Mouse (Mus musculus) megakaryocyte progenitor cell, adult 5-6 weeks (primary cell): ENCODE measurements around the gene Cxcr6. TPM values are rescaled to one million over a fixed set of nuclear protein-coding genes. Genes with fewer than 3 reads are reported as not detected.

Experiments
- ATAC-seq: replicated peaks from 2 replicates; pipeline ENCODE4 v1.8.0; 2016; ENCODE audit warnings: mild to moderate bottlenecking, moderate TSS enrichment, inconsistent platforms; ENCODE audit not compliant: poor library complexity
- total RNA-seq, 2 experiments: library from RNA; stranded (forward) in 1 of 2; stranded (reverse) in 1 of 2; fragments of 157-497, 149-512 nt in 1 of 2; fragments of 200-1000 nt in 1 of 2; gene quantifications; 2 replicates each; pipeline versions ENCODE4 v1.2.3 to v1.2.4; 2015 to 2017

The Cxcr6 gene
- total RNA-seq (2015): not detected in 2 replicates
- total RNA-seq (2017): 0.21 TPM in 1 of 2 replicates, not detected in the other

DNA sequence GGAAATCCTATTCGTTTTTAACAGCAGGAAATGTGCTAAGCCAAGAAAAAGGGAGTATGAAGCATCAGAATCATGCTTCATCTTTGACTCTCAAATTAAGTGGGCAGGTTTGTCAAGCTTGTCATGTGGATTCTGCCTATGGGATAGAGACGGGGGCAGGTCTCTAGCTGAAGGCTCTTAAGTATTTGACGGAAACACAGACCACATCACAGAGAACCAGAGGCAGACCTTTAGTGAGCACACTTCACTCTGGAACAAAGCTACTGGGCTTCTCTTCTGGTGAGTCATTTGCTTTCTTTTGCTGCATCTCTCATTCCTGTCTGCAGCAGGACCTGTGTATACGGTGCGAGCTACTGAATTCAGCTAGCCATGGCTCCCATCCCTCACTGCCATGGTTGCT lies at the start of gene Cxcr6:
TSS of gene Cxcr6 (plus strand) at position 209 of the 400 bp plus-strand sequence.
- ATAC-seq: no peak

DNA sequence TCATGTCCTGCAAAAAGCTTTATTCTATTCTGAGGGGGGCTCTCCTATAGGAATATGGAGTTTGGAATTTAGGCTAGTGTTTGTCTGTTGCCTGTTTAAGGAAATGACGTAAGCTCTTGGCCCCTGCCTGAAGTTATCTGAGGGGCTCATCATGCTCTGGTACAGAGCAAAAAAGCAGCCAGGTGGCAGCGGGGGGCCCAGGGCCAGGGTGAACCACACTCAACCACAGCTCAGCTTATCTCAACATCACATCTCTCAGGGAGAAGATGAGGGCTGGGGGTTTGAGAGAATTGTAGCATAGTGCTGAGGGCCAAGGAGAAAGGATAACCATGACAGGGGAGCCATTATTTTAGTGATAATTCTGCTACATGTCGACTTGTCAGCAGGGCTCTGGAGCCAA lies 49.5 kb upstream of the Cxcr6 start:
- peak; percentile 42 for ATAC-seq

DNA sequence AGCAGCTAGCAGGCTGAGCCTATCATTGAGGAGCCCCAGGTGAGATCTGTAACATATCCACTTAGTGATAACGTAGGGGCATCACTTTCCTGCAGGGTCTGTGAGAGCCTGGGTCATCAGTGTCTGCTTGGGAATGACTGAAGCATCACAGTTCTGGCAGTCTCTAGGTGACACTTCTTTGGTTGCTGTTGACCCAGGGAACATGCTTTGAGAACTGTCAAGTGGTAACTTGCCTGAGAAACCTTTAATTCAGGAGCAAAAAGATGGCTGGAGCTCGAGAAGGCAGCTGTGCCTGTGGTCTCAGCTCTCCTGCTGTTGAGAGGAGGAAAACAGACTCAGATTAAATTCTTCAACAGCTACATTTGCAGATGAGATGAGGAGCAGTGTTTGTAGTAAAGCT lies 48.9 kb upstream of the Cxcr6 start:
- no peak for ATAC-seq

DNA sequence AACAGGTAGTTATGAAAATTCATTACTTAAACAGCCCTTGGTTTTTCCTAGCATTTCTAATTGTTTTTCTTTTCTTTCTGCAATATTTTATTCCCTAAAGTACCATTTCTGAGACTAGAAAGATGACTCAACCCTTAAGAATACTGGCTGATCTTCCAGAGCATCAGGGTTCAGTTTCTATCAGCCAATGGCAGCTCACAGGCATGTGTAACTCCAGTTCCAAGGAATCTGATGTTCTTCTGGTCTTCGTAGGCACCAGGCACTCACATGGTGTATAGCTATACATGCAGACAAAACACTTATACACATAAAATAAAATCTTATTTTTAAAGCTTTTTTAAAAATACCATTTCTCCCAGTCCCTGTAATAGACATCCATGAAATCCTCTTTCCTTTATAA lies 48.1 kb upstream of the Cxcr6 start:
- no peak for ATAC-seq

DNA sequence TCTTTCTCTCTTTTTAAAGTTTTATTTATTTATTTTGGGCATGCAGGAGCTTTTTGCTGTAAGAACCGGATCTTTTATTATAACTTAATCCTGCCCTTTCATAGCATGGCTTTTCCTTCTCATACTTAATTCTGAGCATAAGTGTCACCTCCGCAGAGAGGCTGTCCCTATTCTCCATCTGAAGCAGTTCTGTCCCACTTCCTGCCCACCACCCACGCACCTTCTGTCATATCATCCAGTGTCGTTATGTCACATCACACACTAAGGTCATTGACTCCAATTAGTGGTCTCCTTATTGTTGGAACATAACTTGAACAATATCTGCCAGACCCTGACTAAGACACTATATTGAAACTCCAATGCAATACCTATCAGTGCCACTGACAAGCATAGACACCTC lies 47.6 kb upstream of the Cxcr6 start:
- no peak for ATAC-seq

DNA sequence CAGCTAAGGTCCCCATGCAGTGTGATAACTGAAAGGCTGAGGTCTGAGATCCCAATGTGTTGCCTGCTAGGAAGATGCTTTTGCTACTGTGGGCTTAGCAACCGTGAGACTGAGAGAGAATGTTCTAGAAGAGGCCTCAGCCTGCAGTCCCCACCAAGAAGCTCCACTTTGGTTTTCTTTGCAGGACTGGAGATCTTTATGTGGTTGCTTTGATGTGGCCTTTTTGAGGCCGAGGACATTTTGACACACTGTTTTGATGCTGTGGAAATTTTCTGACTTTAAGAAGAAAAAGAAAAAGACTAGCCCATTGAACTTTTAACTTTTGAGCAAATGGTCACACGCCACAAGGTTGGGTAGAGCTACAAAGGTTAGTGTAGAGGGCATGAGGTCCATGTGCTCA lies 45.5 kb upstream of the Cxcr6 start:
- ATAC-seq: no peak

DNA sequence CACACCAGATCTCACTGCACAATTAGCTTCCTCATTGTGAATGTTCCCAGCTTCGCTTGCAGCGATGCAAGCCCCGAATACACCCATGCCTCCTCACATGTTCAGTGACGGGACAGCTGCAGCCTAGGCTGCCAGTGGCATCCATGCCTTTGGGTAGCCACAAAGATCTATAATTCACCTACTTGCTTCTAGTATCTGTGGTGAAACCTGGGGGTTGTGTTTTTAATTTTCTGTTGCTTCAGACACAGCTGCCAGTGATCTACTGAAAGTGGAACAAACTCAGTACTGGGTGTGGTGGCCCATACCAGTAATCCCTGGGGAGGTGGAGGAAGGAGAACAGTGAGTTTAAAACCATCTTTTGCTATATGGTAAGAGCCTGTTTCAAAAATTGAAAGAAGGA lies 43.4 kb upstream of the Cxcr6 start:
- ATAC-seq: no peak

DNA sequence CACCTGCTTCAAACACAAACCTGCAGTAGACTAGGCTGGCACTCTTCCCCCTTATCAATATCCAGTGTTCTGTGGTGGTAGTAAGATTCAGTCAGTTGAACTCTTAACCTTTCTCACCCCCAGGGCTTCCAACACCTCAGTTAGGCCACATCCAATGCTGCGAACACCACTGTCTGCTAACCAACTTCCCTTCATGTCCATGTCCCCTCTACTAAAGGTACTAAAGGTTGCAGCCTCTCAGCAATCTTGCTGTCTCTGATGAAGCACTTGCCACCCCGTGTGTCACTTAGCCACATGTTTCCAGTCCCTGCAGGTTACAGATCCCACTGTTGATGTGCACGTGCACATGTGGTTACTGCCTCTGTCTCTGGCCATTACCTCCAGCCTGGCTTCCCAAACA lies 42.5 kb upstream of the Cxcr6 start:
- no peak for ATAC-seq

DNA sequence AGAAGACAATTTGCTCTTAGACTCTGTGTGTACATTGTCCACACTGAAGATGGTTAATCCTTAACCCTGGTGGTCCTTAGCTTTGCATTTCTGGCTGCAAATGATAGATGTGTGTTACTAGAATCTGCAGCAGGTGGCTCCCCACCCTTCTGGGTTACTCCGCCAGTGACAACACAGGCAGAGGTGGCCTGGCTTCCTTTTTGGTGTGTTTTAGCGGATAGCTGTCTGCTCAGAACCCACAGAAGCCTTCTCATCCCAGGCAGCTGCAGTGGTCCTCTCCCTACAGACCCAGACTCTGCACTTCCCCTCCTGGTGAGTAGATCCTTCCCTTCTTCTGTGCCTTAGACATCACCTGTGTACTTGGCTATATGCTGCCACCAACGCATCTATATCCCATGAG lies 39.3 kb upstream of the Cxcr6 start:
- ATAC-seq: no peak

DNA sequence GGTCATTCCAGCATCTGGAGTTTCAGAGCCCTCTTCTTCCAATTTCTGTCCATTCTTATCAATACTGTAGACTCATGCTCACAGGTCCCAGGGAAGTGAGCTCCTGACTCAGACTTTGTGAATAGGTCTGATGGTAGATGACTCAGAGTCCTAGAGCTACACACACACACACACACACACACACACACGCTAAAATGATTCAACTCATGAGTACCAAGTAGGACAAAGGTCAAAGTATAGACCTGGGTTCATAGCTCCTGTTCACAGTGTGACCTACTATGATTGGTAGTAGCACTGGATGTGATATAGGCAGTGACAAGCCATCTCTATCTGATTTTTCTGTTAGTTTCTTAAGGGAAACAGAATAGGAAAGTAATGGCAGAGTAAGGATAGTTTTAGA lies 37.8 kb upstream of the Cxcr6 start:
- ATAC-seq: no peak

DNA sequence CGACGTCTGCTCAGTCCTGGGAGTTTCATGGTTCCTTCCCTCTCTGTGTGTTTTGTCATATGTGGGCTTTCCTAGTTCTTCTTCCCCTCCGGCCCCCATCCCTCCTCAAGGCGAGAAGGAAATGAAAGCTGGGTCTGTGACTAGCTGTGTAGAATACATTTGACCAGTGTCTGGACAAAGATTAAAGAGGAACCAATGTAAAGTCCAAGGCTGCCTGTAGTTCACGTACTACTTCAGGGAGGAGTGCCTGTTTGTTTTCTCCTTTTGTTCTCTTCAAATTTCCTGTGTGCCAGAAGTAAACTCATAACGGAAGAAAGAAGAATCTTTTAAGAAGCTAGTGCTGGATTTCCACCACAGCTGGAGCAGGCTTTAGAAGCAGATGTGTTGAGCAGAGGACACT lies 36.7 kb upstream of the Cxcr6 start:
- peak; percentile 90 for ATAC-seq

DNA sequence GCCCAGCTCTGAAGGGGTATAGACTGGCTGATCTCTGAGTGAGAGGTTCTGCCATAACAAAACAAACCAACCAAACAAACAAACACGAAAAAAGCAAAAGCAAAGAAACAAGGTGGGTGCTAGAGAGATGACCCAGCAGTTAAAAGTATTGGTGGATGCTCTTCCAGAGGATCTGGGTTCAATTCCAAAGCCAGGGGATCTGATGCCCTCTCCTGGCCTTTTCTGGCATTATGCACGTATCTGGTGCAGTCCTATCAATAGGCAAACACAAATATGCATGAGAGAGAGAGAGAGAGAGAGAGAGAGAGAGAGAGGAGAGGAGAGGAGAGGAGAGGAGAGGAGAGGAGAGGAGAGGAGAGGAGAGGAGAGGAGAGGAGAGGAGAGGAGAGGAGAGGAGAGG lies 33.0 kb upstream of the Cxcr6 start:
- ATAC-seq: peak; percentile 51; the same call in 1 of the 2 replicates

DNA sequence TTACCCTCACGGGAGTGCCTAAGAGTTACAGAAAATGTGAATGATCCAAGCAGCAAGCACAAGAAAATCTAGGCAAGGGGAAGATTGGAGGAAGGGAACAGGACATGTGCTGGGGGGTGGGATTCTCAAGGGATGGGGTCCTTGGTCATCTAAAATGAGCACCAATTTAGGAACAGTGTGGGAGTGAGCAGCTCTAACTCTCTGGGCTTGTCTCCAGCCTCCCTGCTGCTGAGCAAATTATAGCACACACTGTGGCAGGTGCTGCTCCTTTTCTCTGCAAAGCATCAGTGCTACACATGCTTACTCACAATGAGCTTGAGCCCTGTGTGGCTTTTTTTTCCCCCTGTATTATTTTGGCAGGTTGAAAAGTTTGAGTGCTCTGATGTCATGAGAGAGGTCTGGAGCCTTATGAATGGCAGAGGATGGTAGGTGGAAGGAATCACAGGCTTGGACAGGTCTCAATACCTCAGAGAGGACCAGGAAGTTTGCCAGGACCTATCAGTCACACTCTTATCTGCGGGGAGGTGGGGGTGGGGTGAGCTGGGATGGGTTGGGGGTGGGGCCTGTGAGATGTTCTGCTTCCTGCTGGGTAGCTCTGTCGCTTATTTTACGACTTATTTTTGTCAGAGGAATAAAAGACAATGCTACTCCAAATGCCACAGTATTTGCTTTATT lies 17.3 kb upstream of the Cxcr6 start:
- ATAC-seq: no peak

DNA sequence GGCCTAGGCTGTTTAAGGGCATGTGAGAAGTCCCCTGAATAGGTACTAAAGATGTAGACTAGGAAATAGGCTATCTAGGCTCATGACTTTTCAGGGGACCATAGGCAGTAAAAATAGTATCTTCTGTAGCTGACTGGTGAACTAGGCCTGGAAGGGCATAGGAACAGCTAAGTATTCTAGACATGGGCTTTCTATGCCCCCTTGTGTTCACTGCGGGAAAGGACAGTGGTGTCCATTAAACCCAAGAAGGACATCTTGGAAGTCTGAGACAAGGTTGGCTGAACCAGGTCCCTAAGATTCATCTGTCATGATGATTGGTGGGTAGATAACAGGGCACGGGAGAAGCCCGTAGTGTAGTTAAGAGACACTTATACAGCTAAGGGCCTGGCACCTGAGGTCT lies 10.1 kb upstream of the Cxcr6 start:
- peak; percentile 87 for ATAC-seq

DNA sequence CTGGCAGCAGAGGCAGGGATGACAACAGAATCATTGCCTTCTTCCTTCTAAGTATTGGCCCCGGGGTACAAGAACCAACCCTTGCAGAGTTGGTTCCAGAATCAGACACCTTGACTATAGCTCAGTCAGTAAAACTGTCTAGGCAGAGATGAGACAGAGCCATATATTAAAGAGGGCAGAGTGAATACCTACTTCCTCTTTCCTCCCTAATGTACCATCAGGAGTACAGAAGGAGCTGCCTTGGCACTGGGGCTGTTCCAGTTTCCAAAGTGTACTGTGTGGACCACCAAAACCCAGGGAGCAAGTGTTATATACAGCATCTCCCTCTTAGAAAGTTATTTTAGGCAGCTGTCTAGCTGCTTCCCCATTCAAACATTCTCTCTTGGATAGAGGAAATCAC lies 4.7 kb upstream of the Cxcr6 start:
- ATAC-seq: no peak

DNA sequence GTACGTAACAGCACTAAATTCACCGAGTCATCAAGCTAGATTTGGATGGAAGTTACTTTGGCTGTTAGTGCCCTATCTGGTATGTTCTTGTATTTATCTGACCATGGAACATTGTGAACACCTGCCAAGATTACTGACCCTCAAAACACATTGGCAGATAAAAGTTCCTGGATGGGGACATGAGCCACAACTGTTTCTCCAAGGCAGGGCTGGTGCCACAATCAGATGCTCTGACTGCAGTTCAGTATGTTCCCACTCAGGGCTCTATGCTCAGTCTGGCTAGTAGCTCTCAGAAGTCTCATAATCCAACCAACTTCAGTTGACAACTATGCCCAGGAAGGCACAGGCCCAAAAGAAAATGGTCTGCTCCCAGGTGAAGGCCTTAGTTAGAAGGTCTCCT lies 3.9 kb upstream of the Cxcr6 start:
- 0 out of 2 replicates have a peak, but pooled peaks have one; percentile 14 for ATAC-seq

DNA sequence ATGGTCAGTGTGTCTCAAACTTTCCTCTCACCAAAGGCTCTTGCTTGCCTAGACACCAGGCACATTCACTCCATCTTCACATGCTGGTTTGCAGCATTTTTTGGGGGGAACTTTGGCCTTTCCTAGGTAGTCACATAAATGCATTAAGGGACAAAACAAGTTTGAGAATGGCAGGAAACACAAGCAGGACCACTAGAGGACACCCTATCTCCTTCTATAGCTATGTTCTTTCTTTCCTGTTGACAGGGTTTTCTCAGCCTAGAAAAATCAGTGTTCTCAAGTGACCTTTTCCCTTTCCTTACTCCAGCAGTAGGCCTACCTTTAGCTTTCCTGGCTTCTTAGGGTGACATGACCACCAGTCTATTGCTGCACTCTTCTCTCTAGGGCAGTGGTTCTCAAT lies 3.4 kb upstream of the Cxcr6 start:
- ATAC-seq: peak; percentile 34; the same call in 1 of the 2 replicates

DNA sequence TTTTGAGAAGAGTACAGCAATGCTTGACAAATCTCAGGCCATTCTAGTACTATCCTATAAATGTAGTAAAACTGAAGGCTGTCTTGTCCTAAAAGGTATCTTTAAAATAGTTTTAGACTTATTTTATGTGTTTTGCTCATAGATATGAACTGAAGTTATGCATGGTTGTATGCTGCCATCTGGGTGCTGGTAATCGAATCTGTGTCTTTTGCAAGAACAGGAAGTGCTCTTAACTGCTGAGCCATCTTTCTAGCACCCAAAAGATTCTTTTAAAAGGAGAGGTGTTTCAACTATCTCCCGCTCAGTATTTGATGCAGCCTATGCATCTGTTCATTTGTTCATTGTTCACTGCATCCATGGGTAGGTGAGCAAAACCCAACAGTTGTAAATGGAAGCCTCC lies 1.0 kb upstream of the Cxcr6 start:
- ATAC-seq: no peak

DNA sequence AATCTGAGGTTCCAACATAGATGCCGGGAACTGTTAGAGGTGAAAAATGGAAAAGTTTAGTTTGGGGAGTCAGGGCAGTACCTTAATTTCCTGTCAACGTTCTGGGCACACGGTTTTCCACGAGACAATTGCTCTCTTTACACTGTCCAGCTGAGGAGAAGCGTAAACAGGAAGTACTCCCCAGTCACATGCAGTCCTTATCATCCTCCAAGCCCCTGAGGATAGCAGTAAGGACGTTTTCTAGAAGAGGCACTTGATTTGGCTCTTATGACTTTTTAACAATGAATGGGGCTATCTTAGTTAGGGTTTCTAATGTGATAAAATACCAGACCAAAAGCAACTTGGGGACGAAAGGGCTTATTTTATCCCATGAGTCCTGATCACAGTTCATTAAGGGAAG lies 2.3 kb downstream of the Cxcr6 start:
- no peak for ATAC-seq

DNA sequence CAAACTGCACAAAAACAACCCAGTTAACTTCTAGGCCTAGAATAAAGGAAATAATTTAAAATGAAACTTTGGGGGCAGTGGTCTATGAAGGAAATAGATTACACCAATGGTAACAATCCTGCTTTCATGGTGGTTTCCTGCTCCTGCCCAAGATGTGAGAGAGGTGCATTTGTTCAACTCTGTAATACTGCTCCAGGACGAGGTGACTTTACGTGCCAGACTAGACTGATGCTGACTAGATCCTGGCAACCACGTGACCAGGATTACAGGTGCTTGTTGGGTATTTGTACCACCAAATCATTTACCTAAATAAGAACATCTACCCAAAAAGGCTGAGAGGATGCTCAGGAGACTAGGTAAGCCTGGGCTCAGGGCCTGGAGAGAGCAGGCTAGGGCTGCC lies 5.6 kb downstream of the Cxcr6 start:
- no peak for ATAC-seq

DNA sequence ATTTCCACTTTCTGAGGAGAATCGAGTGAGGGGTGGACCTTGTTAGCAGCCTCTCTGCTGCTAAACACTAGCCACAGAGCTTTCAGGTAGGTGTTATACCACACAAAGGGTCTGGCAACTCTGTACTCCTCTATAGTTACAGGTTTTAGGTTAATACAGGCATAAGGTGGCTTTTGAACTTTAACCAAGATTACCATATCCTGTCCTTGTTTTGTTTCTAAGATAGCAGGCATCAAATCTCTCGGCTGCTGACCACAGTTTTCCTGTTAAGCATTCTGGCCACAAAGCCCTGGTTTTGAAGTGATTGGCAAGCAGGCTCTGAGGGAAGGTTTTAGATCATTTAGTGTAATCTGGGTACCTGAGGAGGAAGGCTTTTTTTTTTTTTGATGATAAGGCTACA lies 8.1 kb downstream of the Cxcr6 start:
- ATAC-seq: no peak

DNA sequence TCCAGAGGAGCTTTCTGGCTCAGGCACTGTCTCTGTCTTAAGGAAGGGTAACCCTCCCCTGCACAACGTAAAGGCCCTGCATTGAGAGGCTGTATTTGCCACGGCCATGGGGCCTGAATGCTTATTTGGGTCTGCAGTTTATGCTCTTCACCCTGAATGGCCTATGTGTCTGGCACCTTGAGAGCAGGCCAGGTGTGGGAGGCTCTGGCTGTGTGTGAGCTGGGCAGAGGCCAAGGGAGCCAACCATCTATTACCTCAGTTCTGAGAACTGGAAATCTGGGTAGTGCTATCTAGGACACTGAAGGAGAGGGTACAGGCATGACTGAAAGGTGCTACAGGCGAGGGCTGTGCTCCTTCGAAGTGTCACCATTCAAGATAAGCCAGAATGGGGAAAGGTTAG lies 8.5 kb downstream of the Cxcr6 start:
- ATAC-seq: no peak

DNA sequence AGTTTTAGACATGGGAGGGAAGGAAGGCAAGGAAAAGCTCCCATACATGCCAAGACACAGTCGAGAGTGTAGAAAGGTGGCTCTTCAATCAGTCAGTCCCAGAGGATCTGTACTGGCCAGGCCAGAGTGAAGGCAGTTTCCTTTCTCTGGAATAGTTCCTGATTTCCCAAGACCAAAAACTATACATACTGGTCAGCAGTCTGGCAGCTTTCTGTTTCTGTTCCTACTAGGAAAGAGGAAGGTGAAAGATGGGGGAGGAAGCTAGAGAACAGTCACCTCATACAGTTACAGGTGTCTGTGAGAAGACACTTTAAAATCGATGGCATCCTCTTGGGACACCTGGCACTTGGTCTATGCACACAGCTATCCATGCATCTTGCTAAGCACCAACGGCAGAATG lies 9.2 kb downstream of the Cxcr6 start:
- ATAC-seq: peak; percentile 77
